Mouse (Mus musculus) limb, embryonic 14.5 days (tissue): ENCODE data around the gene Trpc2. TPM values are rescaled to one million over a fixed set of nuclear protein-coding genes. Genes with fewer than 3 reads are reported as not detected.

ENCODE experiments used
- ATAC-seq: fragments of 200-750 bp; cut with Nextera tagmentation; 2 replicates; pipeline ENCODE4 v1.8.0; 2017; ENCODE audit warnings: low read depth, moderate number of reproducible peaks, moderate TSS enrichment; ENCODE audit not compliant: low FRiP score
- DNase-seq: peaks from one replicate; pipeline ENCODE4 v3.0.0-alpha.2; 2015; ENCODE audit warnings: low spot score
- H3K27ac ChIP-seq: fragments of 300-500 bp; sonication (generic); replicated peaks from 2 replicates; pipeline ENCODE4 v1.5.1; 2014; ENCODE audit warnings: low read depth, mild to moderate bottlenecking, low read length, moderate library complexity, mixed read lengths
- H3K27me3 ChIP-seq: fragments of 300-500 bp; sonication (generic); 2 replicates; pipeline ENCODE4 v1.6.1; 2014; ENCODE audit warnings: low read length, mixed read lengths; ENCODE audit not compliant: control insufficient read depth, insufficient read depth
- H3K36me3 ChIP-seq: fragments of 300-500 bp; sonication (generic); 2 replicates; pipeline ENCODE4 v1.6.1; 2014; ENCODE audit warnings: mild to moderate bottlenecking, low read length, moderate library complexity, mixed read lengths; ENCODE audit not compliant: control insufficient read depth, insufficient read depth
- H3K4me1 ChIP-seq: fragments of 300-500 bp; sonication (generic); 2 replicates; pipeline ENCODE4 v1.6.1; 2014; ENCODE audit warnings: antibody characterized with exemption, low read length, mixed read lengths; ENCODE audit not compliant: control insufficient read depth, insufficient read depth
- H3K4me2 ChIP-seq: fragments of 300-500 bp; sonication (generic); replicated peaks from 2 replicates; pipeline ENCODE4 v1.6.1; 2014; ENCODE audit warnings: low read depth, mild to moderate bottlenecking, low read length, moderate library complexity; ENCODE audit not compliant: severe bottlenecking
- H3K4me3 ChIP-seq: fragments of 300-500 bp; sonication (generic); replicated peaks from 2 replicates; pipeline ENCODE4 v1.5.1; 2014; ENCODE audit warnings: low read length
- H3K9ac ChIP-seq: fragments of 300-500 bp; sonication (generic); 2 replicates; pipeline ENCODE4 v1.6.1; 2014; ENCODE audit warnings: mild to moderate bottlenecking, low read depth, low read length, moderate library complexity; ENCODE audit not compliant: severe bottlenecking
- H3K9me3 ChIP-seq: fragments of 300-500 bp; sonication (generic); 2 replicates; pipeline ENCODE4 v1.6.1; 2016; ENCODE audit warnings: low read length; ENCODE audit not compliant: control insufficient read depth
- POLR2A ChIP-seq: fragments of 200-500 bp; IDR thresholded peaks from 2 replicates; pipeline ENCODE4 v1.8.0; 2012; ENCODE audit warnings: inconsistent platforms, mild to moderate bottlenecking, moderate library complexity, borderline replicate concordance; ENCODE audit not compliant: insufficient read depth, insufficient read length; ENCODE audit errors: extremely low read depth
- WGBS: fragments of 180-500 bp; shearing (Covaris S2); extraction: QIAGEN DNeasy Blood & Tissue Kit; methylation state at CpG from one replicate; pipeline ENCODE4 v1.1.7; 2014; 5-methylcytosine and 5-hydroxymethylcytosine counted together
- polyA plus RNA-seq, 2 experiments: library from polyadenylated mRNA; depleted of rRNA in 1 of 2; stranded (reverse) in 1 of 2; unstranded in 1 of 2; fragments of >200 nt; fragmentation: Nextera tagmentation in 1 of 2; extraction: Ambion mirVana in 1 of 2; gene quantifications; 2 replicates each; pipeline versions ENCODE4 v1.2.1 to v1.2.3; 2012 to 2014

The Trpc2 gene
- polyA plus RNA-seq, 2 experiments, result 5.5 TPM; not detected in 1

DNA sequence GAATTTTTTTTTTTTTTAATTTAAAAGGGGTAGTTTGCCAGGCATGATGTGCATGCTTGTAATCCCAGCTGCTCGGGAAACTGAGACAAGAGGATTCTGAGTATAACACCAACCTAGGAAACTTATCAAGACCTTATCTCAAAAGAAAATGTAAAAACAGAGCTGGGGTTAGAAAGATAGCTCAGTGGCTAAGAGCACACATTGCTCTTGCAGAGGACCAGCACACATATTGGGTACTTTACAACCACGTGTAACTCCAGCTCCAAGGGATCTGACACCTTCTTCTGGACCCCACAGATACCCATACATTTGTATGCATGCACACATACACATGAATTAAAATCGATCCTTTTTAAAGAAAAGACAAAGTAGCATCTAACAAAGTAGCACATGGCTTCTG, 21.6 kb upstream of the Trpc2 start:
- no peaks in the 10 kb centered on the region for H3K9me3 ChIP-seq
- no peaks in the 10 kb centered on the region for H3K27me3 ChIP-seq
- WGBS, result 90% methylated on average over 3 of the region's 3 CpGs
- peaks cover 18% of the 10 kb centered on the region; the same call in 1 of the 2 replicates for H3K36me3 ChIP-seq
- H3K4me1 ChIP-seq, result peaks cover 12% of the 10 kb centered on the region
- no peak for TF ChIP-seq POLR2A
- H3K4me2 ChIP-seq, result no peak overlapping the region
- H3K4me3 ChIP-seq, result no peak overlapping the region
- DNase-seq, result no peak
- no peak overlapping the region for H3K27ac ChIP-seq
- no peak overlapping the region for H3K9ac ChIP-seq
- ATAC-seq, result no peak

- no peak for TF ChIP-seq POLR2A
- H3K4me3 ChIP-seq, result no peak overlapping the region
- no peak overlapping the region for H3K9ac ChIP-seq
- WGBS, result 94% methylated on average over 1 of the region's 1 CpGs
- no peak for DNase-seq
- peaks cover 14% of the 10 kb centered on the region for H3K4me1 ChIP-seq
- H3K4me2 ChIP-seq, result no peak overlapping the region
- peaks cover 11% of the 10 kb centered on the region; the same call in 1 of the 2 replicates for H3K36me3 ChIP-seq
- ATAC-seq, result no peak
- no peaks in the 10 kb centered on the region for H3K27me3 ChIP-seq
- H3K27ac ChIP-seq, result no peak overlapping the region
- no peaks in the 10 kb centered on the region for H3K9me3 ChIP-seq
These were observed 20.7 kb upstream of the Trpc2 start for GRCm38 (mm10) chr7:102062203-102062602.

DNA sequence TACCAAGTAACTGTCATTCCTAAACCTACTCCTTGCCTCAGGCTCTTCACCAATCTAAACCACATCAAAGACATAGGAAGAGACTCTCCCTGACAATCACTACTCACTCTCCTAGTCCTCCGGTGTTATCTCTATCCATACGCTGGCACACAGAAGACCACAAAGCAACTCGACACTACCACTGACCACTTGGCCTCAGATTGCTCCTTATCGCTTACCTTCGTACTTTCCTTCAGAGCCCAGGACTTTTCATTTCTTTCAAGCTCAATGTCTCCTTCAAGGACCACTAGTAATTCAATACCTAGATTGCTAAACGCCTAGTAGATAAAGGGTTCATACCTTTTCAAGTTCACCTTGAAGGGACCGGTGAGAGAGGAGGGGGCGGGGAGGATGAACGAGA, 19.0 kb upstream of the Trpc2 start:
- H3K27me3 ChIP-seq, result no peaks in the 10 kb centered on the region
- no peak for TF ChIP-seq POLR2A
- H3K4me1 ChIP-seq, result peaks cover 14% of the 10 kb centered on the region
- 0 out of 2 replicates have a peak, but pooled peaks cover 6% of the 10 kb centered on the region for H3K36me3 ChIP-seq
- 85% methylated on average over 9 of the region's 9 CpGs for WGBS
- H3K4me3 ChIP-seq, result peak overlapping the region; percentile 75
- H3K4me2 ChIP-seq, result peak overlapping the region; percentile 74
- no peak overlapping the region for H3K9ac ChIP-seq
- H3K27ac ChIP-seq, result no peak overlapping the region
- no peaks in the 10 kb centered on the region for H3K9me3 ChIP-seq
- DNase-seq, result no peak
- ATAC-seq, result no peak

DNA sequence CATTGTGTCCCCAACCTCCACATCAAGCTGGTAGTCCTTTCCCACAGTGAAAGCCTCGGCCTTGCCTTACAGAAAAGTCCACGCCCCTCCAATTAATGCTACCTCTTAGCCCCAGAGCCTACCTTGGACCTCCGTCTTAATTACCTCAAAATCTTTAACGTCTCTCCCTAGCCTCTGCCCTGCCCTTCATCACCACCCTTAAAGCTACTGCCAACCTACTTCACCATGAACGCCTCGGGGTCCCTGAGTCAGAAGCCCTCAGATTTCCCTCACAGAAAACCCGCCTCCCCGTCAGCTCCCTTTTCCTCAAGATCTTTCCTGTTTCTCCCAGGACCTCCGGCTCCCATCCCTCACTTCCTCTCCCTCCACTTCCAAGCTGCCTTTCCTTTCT, 18.3 kb upstream of the Trpc2 start:
- Histone ChIP-seq H3K4me3 (peak overlapping the region; percentile 75), H3K9ac (peak overlapping the region; percentile 72), H3K4me2 (peak overlapping the region; percentile 74), H3K27ac (peak overlapping the region; percentile 85; the same call in 1 of the 2 replicates), H3K9me3 (no peaks in the 10 kb centered on the region), H3K36me3 (0 out of 2 replicates have a peak, but pooled peaks cover under 1% of the 10 kb centered on the region), H3K27me3 (no peaks in the 10 kb centered on the region), H3K4me1 (peaks cover 14% of the 10 kb centered on the region)
- ATAC-seq (no peak), DNase-seq (no peak)
- 2% methylated on average over 9 of the region's 9 CpGs for WGBS
- TF ChIP-seq POLR2A, result no peak

DNA sequence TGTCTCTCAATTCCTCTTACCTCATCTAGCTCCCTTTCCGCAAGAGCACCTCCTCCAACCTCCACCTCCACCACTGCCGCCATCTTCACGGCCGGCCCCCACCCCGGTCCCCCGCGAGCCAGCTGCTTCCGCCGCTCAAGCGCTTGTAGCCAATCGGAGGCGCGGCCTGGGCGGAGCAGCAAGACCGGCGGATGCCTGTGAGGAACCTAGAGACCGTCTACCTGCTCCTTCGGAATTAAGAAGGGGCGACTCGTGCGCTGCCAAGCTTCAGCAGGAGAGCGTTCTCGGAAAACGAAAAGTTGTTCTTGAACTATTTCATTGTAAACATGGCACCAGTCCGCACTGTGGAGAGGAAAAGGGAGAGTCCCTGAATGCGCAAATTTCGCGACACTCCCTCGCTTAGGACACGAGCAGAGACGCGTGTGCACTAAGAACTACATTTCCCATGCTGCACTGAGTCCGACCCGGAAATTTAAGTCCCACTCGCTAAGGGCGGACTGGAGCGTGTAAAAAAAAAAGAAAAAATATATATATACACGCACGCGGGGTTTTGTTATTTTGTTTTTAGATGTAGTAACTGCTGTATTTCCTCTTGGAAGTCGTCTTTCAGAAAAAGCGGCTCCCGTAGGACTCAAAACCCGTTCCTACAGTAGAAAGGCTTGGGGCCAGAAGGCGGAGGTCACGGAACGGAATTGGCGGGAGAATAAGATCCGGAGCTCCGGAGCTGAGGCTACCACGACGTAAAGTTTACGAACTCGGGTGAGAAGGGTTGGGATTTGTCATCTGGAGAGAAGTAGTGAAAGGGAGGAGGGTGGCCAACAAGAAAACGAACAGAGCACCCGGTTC, 17.6 kb upstream of the Trpc2 start, which contains the start of the genes Rnf121, Xndc1 and Xntrpc:
Gene Rnf121 (minus strand): TSS at position 424 of the 846 bp plus-strand sequence.
Gene Xndc1 (plus strand): TSS at position 466 of the 846 bp plus-strand sequence.
Gene Xntrpc (plus strand): TSS at position 668 of the 846 bp plus-strand sequence.
- H3K4me2 ChIP-seq, result peak within 1 kb of the TSS; percentile 74
- WGBS, result under 1% methylated on average over 56 of the region's 56 CpGs
- no peaks in the 10 kb centered on the region for H3K9me3 ChIP-seq
- DNase-seq, result peak; percentile 94
- peak; percentile 99 for ATAC-seq
- peak; percentile 89; the same call in 1 of the 2 replicates for TF ChIP-seq POLR2A
- peak within 1 kb of the TSS; percentile 75 for H3K4me3 ChIP-seq
- H3K27me3 ChIP-seq, result no peaks in the 10 kb centered on the region
- H3K36me3 ChIP-seq, result peaks cover 2% of the 10 kb centered on the region; the same call in 1 of the 2 replicates
- peak within 1 kb of the TSS; percentile 72 for H3K9ac ChIP-seq
- H3K27ac ChIP-seq, result peak within 1 kb of the TSS; percentile 85
- H3K4me1 ChIP-seq, result peaks cover 14% of the 10 kb centered on the region
